Mouse (Mus musculus) ES-E14 (cell line): ENCODE data around the gene Nmrk1. TPM values are rescaled to one million over a fixed set of nuclear protein-coding genes. Genes with fewer than 3 reads are reported as not detected.
A peak's percentile ranks its signal among the peaks of the same experiment; 100 is the strongest.

Experiments
- DNase-seq: peaks from one replicate; pipeline ENCODE4 v3.0.0-alpha.2; 2013; ENCODE audit warnings: low read depth, low spot score
- H3K27ac ChIP-seq: 2 replicates; pipeline ENCODE4 v1.5.1; 2012; ENCODE audit warnings: low read depth, mild to moderate bottlenecking, low read length, moderate library complexity, mixed read lengths; ENCODE audit not compliant: poor library complexity, insufficient read depth, severe bottlenecking
- H3K36me3 ChIP-seq: 2 replicates; pipeline ENCODE4 v1.6.1; 2012; ENCODE audit warnings: mild to moderate bottlenecking, low read length, moderate library complexity, mixed read lengths; ENCODE audit not compliant: control insufficient read depth, poor library complexity, insufficient read depth, severe bottlenecking
- H3K4me1 ChIP-seq, 2 experiments: fragments of 150-350 bp in 1 of 2; sonication (generic) in 1 of 2; 2 replicates each; pipeline ENCODE4 v1.6.1; 2012; ENCODE audit warnings: low read length in 2 of 2, mild to moderate bottlenecking in 1 of 2, mixed read lengths in 1 of 2; ENCODE audit not compliant: control insufficient read depth in 2 of 2, insufficient read depth in 2 of 2, poor library complexity in 1 of 2
- H3K4me3 ChIP-seq, 2 experiments: fragments of 150-350 bp in 1 of 2; sonication (generic) in 1 of 2; 2 replicates each; pipeline ENCODE4 v1.5.1; 2012; ENCODE audit warnings: low read length in 2 of 2, low read depth in 1 of 2, mild to moderate bottlenecking in 1 of 2, mixed read lengths in 1 of 2; ENCODE audit not compliant: insufficient read depth in 1 of 2, poor library complexity in 1 of 2, severe bottlenecking in 1 of 2
- H3K9ac ChIP-seq: 2 replicates; pipeline ENCODE4 v1.6.1; 2012; ENCODE audit warnings: low read depth, mild to moderate bottlenecking, low read length, mixed read lengths; ENCODE audit not compliant: poor library complexity, insufficient read depth, severe bottlenecking
- H3K9me3 ChIP-seq: fragments of 150-350 bp; sonication (generic); 2 replicates; pipeline ENCODE4 v1.6.1; 2012; ENCODE audit warnings: low read depth, mild to moderate bottlenecking, low read length; ENCODE audit not compliant: control insufficient read depth, insufficient read depth
- CHD2 ChIP-seq: IDR thresholded peaks from 2 replicates; pipeline ENCODE4 v1.6.1; 2014; ENCODE audit warnings: mild to moderate bottlenecking, low read depth, low read length, inconsistent platforms
- HCFC1 ChIP-seq: IDR thresholded peaks from 2 replicates; pipeline ENCODE4 v1.6.1; 2012; ENCODE audit warnings: low read length, inconsistent platforms, borderline replicate concordance; ENCODE audit not compliant: insufficient read depth
- MAFK ChIP-seq: IDR thresholded peaks from 2 replicates; pipeline ENCODE4 v1.6.1; 2014; ENCODE audit warnings: mild to moderate bottlenecking, low read depth, low read length, inconsistent platforms; ENCODE audit not compliant: insufficient read depth
- ZC3H11A ChIP-seq: IDR thresholded peaks from 2 replicates; pipeline ENCODE4 v1.6.1; 2012; ENCODE audit warnings: low read depth, mild to moderate bottlenecking, inconsistent platforms, low read length, borderline replicate concordance
- ZNF384 ChIP-seq: IDR thresholded peaks from 2 replicates; pipeline ENCODE4 v1.6.1; 2012; ENCODE audit warnings: low read depth, low read length, inconsistent platforms
- in situ Hi-C, 2 experiments: fragments of 600-800 bp; cut with MboI; formaldehyde crosslinking; loops; one replicate each; pipeline ENCODE4 v1.15.1; 2025; ENCODE audit warnings: low sequenced_read_pairs in 2 of 2, inconsistent platforms in 1 of 2; ENCODE audit not compliant: unreplicated experiment in 2 of 2
- total RNA-seq: library from RNA; depleted of rRNA; stranded (reverse); fragments of 300-350 nt; gene quantifications from 2 replicates; pipeline ENCODE4 v1.2.3, GENCODE M21; 2012

The Nmrk1 gene
- total RNA-seq, 1 experiment, result 6.4 TPM

DNA sequence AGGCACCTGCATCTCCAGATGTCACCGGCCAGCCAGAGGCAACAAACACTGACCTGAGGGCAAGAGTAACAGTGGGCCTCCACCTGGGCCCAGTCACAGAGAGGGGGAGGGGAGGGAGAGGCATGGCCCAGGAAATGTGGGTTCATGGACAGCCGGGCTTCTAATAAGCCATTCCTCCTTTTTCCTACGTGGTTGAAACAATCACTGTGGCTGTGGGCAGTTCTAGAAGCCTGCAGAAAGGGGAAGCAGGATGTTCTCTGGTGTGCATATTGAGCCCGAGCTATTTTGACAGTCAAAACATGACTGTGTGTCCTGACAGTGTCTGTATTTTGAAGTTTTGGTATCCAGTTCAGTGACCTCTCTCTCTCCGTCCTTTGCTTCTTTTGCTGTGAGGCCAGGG lies 7.2 kb downstream of the Nmrk1 start:
- Histone ChIP-seq H3K9me3 (no peaks in the 10 kb centered on the region), H3K4me1 (0 out of 4 replicates have a peak, but pooled peaks cover 0 to 3% of the 10 kb centered on the region in 2 experiments), H3K9ac (no peak overlapping the region), H3K27ac (no peak overlapping the region), H3K4me3 (no peak overlapping the region), H3K36me3 (no peaks in the 10 kb centered on the region)
- no peak for DNase-seq
- in situ Hi-C loops, result no loop called here
- no peak for TF ChIP-seq CHD2
- TF ChIP-seq MAFK, result no peak
- no peak for TF ChIP-seq ZC3H11A
- no peak for TF ChIP-seq HCFC1
- no peak for TF ChIP-seq ZNF384

DNA sequence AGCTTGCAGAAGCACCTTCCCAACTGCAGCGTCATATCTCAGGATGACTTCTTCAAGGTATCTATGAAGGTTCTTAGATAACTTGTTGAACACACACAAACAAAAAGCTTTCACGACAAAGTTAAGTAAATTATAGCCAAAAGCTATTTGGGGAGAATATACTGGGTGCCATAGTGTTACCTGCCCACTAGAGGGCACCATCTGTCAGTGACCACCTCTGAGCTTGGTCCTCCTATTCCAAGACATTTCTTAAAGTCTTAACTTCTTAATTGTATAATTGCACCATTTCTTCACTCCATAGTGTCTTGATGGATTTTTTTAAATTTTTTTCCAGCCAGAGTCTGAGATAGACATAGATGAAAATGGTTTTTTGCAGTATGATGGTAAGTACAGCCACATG lies 7.8 kb downstream of the Nmrk1 start:
- TF ChIP-seq ZNF384 (no peak), ZC3H11A (peak; percentile 40; the same call in 1 of the 2 replicates)
- Histone ChIP-seq H3K9ac (no peak overlapping the region), H3K9me3 (no peaks in the 10 kb centered on the region), H3K36me3 (no peaks in the 10 kb centered on the region), H3K27ac (no peak overlapping the region), H3K4me1 (0 out of 4 replicates have a peak, but pooled peaks cover 0 to 3% of the 10 kb centered on the region in 2 experiments), H3K4me3 (no peak overlapping the region)
- in situ Hi-C loops, result no loop called here
- DNase-seq, result no peak

GRCm38 (mm10) chr19:18641001-18641400 lies 9.3 kb downstream of the Nmrk1 start:
- H3K4me3 ChIP-seq, result no peak overlapping the region
- TF ChIP-seq ZC3H11A (no peak), CHD2 (no peak), ZNF384 (no peak), MAFK (no peak), HCFC1 (no peak)
- 0 out of 4 replicates have a peak, but pooled peaks cover 0 to 3% of the 10 kb centered on the region in 2 experiments for H3K4me1 ChIP-seq
- no peak overlapping the region for H3K9ac ChIP-seq
- DNase-seq, result no peak
- no peak overlapping the region for H3K27ac ChIP-seq
- in situ Hi-C loops, result no loop called here
- no peaks in the 10 kb centered on the region for H3K36me3 ChIP-seq
- H3K9me3 ChIP-seq, result no peaks in the 10 kb centered on the region

GRCm38 (mm10) chr19:18643411-18643810 lies 11.7 kb downstream of the Nmrk1 start:
- Histone ChIP-seq H3K4me3 (no peak overlapping the region), H3K9ac (no peak overlapping the region), H3K36me3 (no peaks in the 10 kb centered on the region), H3K9me3 (no peaks in the 10 kb centered on the region), H3K27ac (no peak overlapping the region), H3K4me1 (peaks cover 0 to 5% of the 10 kb centered on the region in 2 experiments; a peak in 1 of 4 replicates)
- no peak for DNase-seq
- in situ Hi-C loops, result no loop called here
- no peak for TF ChIP-seq ZNF384
- TF ChIP-seq CHD2, result no peak
- TF ChIP-seq MAFK, result no peak
- TF ChIP-seq ZC3H11A, result no peak
- TF ChIP-seq HCFC1, result no peak

GRCm38 (mm10) chr19:18644084-18644483 lies 12.3 kb downstream of the Nmrk1 start:
- TF ChIP-seq ZNF384 (no peak), ZC3H11A (no peak), HCFC1 (no peak), MAFK (no peak)
- DNase-seq, result no peak
- Histone ChIP-seq H3K9me3 (no peaks in the 10 kb centered on the region), H3K27ac (no peak overlapping the region), H3K9ac (no peak overlapping the region), H3K4me3 (no peak overlapping the region), H3K4me1 (peaks cover 0 to 3% of the 10 kb centered on the region in 2 experiments; a peak in 1 of 4 replicates), H3K36me3 (no peaks in the 10 kb centered on the region)
- in situ Hi-C loops, result no loop called here
